Mouse (Mus musculus): ENCODE results near the gene Mnt. TPM values are rescaled to one million over a fixed set of nuclear protein-coding genes. Genes with fewer than 3 reads are reported as not detected.
"Not testable (repeated sequence)": the region's sequence is repeated elsewhere in the genome, so short reads cannot be mapped to it uniquely, and the experiment has no call there.

Gene Mnt
- 7.0 and 7.3 TPM in 2 replicates for polyA plus RNA-seq (2015; fragmentation: Nextera tagmentation; extraction: Ambion mirVana)

DNA sequence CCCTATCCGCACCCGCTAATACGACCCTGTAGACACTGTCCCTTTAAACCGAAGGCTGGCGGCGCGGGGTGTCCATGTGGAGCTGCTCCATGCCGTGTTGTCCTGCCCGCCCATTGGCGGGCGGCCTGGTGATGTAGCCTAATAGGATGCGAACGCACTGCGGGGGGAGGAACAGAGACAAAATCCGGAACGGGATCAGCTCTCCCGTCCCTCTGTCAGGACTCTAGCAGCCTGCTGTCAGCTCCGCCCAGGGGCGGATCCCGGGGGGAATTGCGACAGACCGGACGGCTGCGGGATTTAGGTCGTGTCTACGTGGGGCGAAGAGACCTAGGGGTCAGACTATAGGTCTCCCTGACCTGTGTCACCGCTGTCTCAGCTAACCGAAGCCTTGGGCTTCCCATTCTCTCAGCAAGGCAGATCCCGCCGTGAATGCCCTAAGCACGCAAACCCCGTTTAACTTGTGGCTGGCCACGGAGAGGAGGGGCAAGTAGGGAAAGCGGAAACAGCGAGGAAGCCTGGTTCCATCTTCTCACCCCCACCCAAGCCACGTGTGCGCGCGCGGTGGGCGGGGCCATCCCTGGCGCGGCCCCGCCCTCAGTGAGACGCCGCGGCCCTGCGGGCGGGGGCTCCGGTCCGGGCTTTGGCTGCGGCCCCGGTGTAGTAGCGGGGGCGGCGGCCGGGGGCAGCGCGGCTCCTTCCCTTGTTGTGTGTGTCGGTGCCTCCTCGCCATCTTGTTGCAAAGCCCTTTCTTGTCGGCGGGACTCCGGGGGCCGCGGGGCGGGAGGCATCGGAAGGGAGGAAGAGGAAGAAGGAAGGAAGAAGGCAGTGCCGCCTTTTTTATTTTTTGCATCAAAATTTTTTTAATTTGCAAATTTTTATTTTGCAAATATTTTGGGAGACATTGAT lies at the start of gene Mnt:
Gene Mnt, plus strand, starts transcription at position 665 of the 906 bp plus-strand sequence.
- Histone ChIP-seq H3K9ac (replicated peaks) (peak within 1 kb of the TSS; percentile 94), H3K27me3 (replicated peaks) (no peaks in the 10 kb centered on the region), H3K4me3 (replicated peaks) (peak within 1 kb of the TSS; percentile 99), H3K27ac (replicated peaks) (peak within 1 kb of the TSS; percentile 97), H3K9me3 (replicated peaks) (no peaks in the 10 kb centered on the region), H3K4me2 (peak within 1 kb of the TSS; percentile 90), H3K36me3 (no peaks in the 10 kb centered on the region), H3K4me1 (peaks cover 44% of the 10 kb centered on the region)
- under 1% methylated on average over 70 of the region's 70 CpGs for whole genome bisulfite sequencing
- peak; percentile 89 for ATAC-seq (ENCODE audit: low FRiP score)

GRCm38 (mm10) chr11:74792874-74793273 lies 37.8 kb upstream of the Mnt start:
- Histone ChIP-seq H3K9me3 (replicated peaks) (no peaks in the 10 kb centered on the region), H3K4me3 (replicated peaks) (no peak overlapping the region), H3K9ac (replicated peaks) (no peak overlapping the region), H3K4me1 (no peaks in the 10 kb centered on the region), H3K27me3 (replicated peaks) (no peaks in the 10 kb centered on the region), H3K4me2 (no peak overlapping the region), H3K27ac (replicated peaks) (no peak overlapping the region), H3K36me3 (peaks cover 80% of the 10 kb centered on the region)
- 96% methylated on average over 4 of the region's 4 CpGs for WGBS
- no peak for ATAC-seq (ENCODE audit: low FRiP score)

- Histone ChIP-seq H3K9ac (replicated peaks) (no peak overlapping the region), H3K27ac (replicated peaks) (no peak overlapping the region), H3K4me3 (replicated peaks) (no peak overlapping the region), H3K4me1 (no peaks in the 10 kb centered on the region), H3K9me3 (replicated peaks) (no peaks in the 10 kb centered on the region), H3K27me3 (replicated peaks) (no peaks in the 10 kb centered on the region), H3K4me2 (no peak overlapping the region), H3K36me3 (peaks cover 50% of the 10 kb centered on the region)
- 65% methylated on average over 4 of the region's 4 CpGs for WGBS
- no peak for ATAC-seq (ENCODE audit: low FRiP score)
Measured at GRCm38 (mm10) chr11:74800658-74801057, 30.1 kb upstream of the Mnt start.

- no peak overlapping the region for H3K9ac ChIP-seq (replicated peaks)
- no peaks in the 10 kb centered on the region for H3K27me3 ChIP-seq (replicated peaks)
- WGBS = 97% methylated on average over 3 of the region's 3 CpGs
- no peaks in the 10 kb centered on the region for H3K4me1 ChIP-seq
- no peaks in the 10 kb centered on the region for H3K9me3 ChIP-seq (replicated peaks)
- no peak overlapping the region for H3K4me3 ChIP-seq (replicated peaks)
- ATAC-seq (ENCODE audit: low FRiP score) = no peak
- H3K4me2 ChIP-seq = no peak overlapping the region
- no peak overlapping the region for H3K27ac ChIP-seq (replicated peaks)
- H3K36me3 ChIP-seq = peaks cover 46% of the 10 kb centered on the region
Measured at GRCm38 (mm10) chr11:74804081-74804627, 26.6 kb upstream of the Mnt start.

GRCm38 (mm10) chr11:74807246-74807882 lies 23.4 kb upstream of the Mnt start:
- no peaks in the 10 kb centered on the region for H3K4me1 ChIP-seq
- WGBS = 89% methylated on average over 6 of the region's 6 CpGs
- H3K27ac ChIP-seq (replicated peaks) = no peak overlapping the region
- H3K9me3 ChIP-seq (replicated peaks) = no peaks in the 10 kb centered on the region
- H3K36me3 ChIP-seq = peaks cover 46% of the 10 kb centered on the region
- no peak overlapping the region for H3K4me2 ChIP-seq
- H3K9ac ChIP-seq (replicated peaks) = no peak overlapping the region
- H3K27me3 ChIP-seq (replicated peaks) = no peaks in the 10 kb centered on the region
- ATAC-seq (ENCODE audit: low FRiP score) = no peak
- H3K4me3 ChIP-seq (replicated peaks) = no peak overlapping the region

DNA sequence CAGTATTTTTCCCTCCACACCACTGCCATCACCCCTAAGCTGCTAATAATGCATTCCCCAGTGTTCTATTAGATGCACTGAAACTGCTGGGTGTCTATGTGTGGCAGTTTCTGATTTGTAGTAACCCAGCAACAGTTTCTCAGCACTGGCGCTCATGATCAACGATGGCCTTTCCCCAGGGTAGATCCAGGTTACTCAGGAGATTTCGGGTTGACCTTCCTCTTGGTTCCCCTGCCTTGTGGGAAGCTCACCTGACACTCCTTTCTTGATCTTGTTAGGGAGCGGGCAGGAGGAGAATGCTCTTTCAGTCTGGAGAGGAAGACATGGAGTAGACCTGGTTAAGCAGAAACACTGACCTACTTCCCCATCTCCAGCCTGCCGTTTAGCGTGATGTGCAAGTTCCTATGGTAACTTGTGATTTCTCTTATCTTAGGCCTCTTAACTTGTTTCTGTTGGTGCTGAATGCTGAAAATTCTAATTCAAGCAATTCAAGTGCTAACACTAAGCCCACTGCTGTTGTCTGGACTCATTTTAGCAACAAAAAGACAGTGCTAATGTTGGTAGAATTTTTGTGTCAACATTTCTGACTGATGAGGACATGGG lies 22.4 kb upstream of the Mnt start:
- Histone ChIP-seq H3K4me1 (no peaks in the 10 kb centered on the region), H3K9ac (replicated peaks) (0 out of 2 replicates have a peak overlapping the region, but pooled peaks have one; percentile 14), H3K36me3 (peaks cover 42% of the 10 kb centered on the region), H3K4me3 (replicated peaks) (no peak overlapping the region), H3K27ac (replicated peaks) (no peak overlapping the region), H3K4me2 (no peak overlapping the region), H3K27me3 (replicated peaks) (no peaks in the 10 kb centered on the region), H3K9me3 (replicated peaks) (no peaks in the 10 kb centered on the region)
- WGBS = 90% methylated on average over 6 of the region's 6 CpGs
- no peak for ATAC-seq (ENCODE audit: low FRiP score)

DNA sequence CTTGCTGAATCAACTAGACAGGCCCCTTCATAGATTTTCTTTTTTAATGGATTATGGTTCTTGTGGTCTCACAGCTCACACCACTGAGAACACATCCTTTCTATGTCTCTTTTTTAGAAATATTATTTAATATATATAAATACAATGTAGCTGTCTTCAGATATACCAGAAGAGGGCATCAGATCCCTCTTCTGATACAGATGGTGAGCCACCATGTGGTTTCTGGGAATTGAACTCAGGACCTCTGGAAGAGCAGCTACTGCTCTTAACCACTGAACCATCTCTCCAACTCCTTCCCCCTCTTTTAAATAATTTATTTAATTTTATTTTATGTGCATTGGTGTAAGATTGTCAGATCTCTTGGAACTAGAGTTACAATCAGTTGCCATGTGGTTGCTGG lies 20.6 kb upstream of the Mnt start:
- H3K9ac ChIP-seq (replicated peaks) = no peak overlapping the region
- H3K27ac ChIP-seq (replicated peaks) = no peak overlapping the region
- H3K9me3 ChIP-seq (replicated peaks) = no peaks in the 10 kb centered on the region
- no peaks in the 10 kb centered on the region for H3K4me1 ChIP-seq
- H3K27me3 ChIP-seq (replicated peaks) = no peaks in the 10 kb centered on the region
- no peak for ATAC-seq (ENCODE audit: low FRiP score)
- H3K4me2 ChIP-seq = no peak overlapping the region
- H3K36me3 ChIP-seq = peaks cover 35% of the 10 kb centered on the region
- no peak overlapping the region for H3K4me3 ChIP-seq (replicated peaks)

DNA sequence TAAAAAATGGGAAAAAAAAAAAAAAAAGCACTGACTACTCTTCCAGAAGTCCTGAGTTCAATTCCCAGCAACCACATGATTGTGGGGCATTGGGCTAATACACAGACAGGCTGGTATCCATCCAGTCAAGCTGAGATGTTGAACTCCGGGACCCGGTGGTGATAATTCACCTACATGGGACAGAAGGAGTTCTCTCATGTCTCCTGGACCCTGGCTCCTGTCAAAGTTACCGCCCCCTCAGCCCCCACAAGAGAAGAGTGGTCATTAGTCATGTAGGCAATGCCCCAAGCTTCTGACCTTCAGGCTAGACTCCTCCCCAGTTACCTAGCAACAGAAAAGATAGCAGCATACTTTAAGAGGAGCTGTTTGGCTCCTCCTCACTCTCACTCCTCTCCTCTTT lies 19.7 kb upstream of the Mnt start:
- not testable (repeated sequence) for ATAC-seq (ENCODE audit: low FRiP score); H3K4me3 ChIP-seq (replicated peaks); H3K4me1 ChIP-seq; H3K27me3 ChIP-seq (replicated peaks); H3K27ac ChIP-seq (replicated peaks); H3K4me2 ChIP-seq; H3K9me3 ChIP-seq (replicated peaks); H3K9ac ChIP-seq (replicated peaks)
- H3K36me3 ChIP-seq = peaks cover 27% of the 10 kb centered on the region
- WGBS = 47% methylated on average over 3 of the region's 3 CpGs

GRCm38 (mm10) chr11:74811538-74811937 lies 19.2 kb upstream of the Mnt start:
- H3K4me1 ChIP-seq = no peaks in the 10 kb centered on the region
- no peak overlapping the region for H3K9ac ChIP-seq (replicated peaks)
- H3K4me3 ChIP-seq (replicated peaks) = no peak overlapping the region
- no peaks in the 10 kb centered on the region for H3K27me3 ChIP-seq (replicated peaks)
- H3K9me3 ChIP-seq (replicated peaks) = no peaks in the 10 kb centered on the region
- no peak overlapping the region for H3K27ac ChIP-seq (replicated peaks)
- no peak for ATAC-seq (ENCODE audit: low FRiP score)
- H3K4me2 ChIP-seq = no peak overlapping the region
- H3K36me3 ChIP-seq = peaks cover 25% of the 10 kb centered on the region
- WGBS = 83% methylated on average over 5 of the region's 5 CpGs

DNA sequence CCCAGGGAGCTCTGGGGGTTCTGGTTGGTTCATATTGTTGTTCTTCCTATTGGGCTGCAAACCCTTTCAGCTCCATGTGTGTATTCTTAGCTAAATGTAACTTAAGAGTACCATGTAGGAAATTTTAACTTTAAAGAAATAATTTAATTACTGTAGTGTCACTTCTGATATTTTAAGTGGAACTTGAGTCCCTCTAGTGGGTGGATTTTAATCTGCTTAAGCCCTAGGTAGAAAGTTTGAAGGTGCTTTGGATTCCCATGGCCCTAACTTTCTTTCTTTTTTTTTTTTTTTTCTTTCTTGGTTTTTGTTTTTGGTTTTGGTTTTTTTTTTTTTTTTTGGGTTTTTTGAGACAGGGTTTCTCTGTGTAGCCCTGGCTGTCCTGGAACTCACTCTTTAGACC lies 14.9 kb upstream of the Mnt start:
- Histone ChIP-seq H3K4me1 (no peaks in the 10 kb centered on the region), H3K9ac (replicated peaks) (no peak overlapping the region), H3K36me3 (peaks cover 30% of the 10 kb centered on the region), H3K27ac (replicated peaks) (no peak overlapping the region), H3K27me3 (replicated peaks) (no peaks in the 10 kb centered on the region), H3K4me3 (replicated peaks) (no peak overlapping the region), H3K9me3 (replicated peaks) (no peaks in the 10 kb centered on the region), H3K4me2 (no peak overlapping the region)
- ATAC-seq (ENCODE audit: low FRiP score) = no peak

- no peaks in the 10 kb centered on the region for H3K27me3 ChIP-seq (replicated peaks)
- H3K36me3 ChIP-seq = peaks cover 30% of the 10 kb centered on the region
- no peak overlapping the region for H3K9ac ChIP-seq (replicated peaks)
- WGBS = 65% methylated on average over 1 of the region's 1 CpGs
- H3K27ac ChIP-seq (replicated peaks) = no peak overlapping the region
- H3K4me2 ChIP-seq = no peak overlapping the region
- ATAC-seq (ENCODE audit: low FRiP score) = no peak
- no peak overlapping the region for H3K4me3 ChIP-seq (replicated peaks)
- no peaks in the 10 kb centered on the region for H3K4me1 ChIP-seq
- no peaks in the 10 kb centered on the region for H3K9me3 ChIP-seq (replicated peaks)
Measured at GRCm38 (mm10) chr11:74820921-74821320, 9.8 kb upstream of the Mnt start.

Measured in neural tube, embryonic 15.5 days (tissue).